Mouse (Mus musculus): ENCODE measurements around the gene Nxph4. TPM values are rescaled to one million over a fixed set of nuclear protein-coding genes. Genes with fewer than 3 reads are reported as not detected.

Gene Nxph4
- polyA plus RNA-seq, 1 experiment from 2014 or later, result 23.6 TPM

Other genes starting within 250 kb of the Nxph4 start
- 12.3 and 16.3 TPM in 2 replicates for gene Mbd6, start 245.5 kb downstream of the Nxph4 start, polyA plus RNA-seq (2014; fragmentation: Nextera tagmentation; extraction: Ambion mirVana)
- gene Mars, start 222.8 kb downstream of the Nxph4 start, polyA plus RNA-seq (2014; fragmentation: Nextera tagmentation; extraction: Ambion mirVana), result 185 and 187 TPM in 2 replicates
- gene Arhgap9, start 212.6 kb downstream of the Nxph4 start, polyA plus RNA-seq (2014; fragmentation: Nextera tagmentation; extraction: Ambion mirVana), result 1.1 and 1.4 TPM in 2 replicates
- 3.1 and 4.1 TPM in 2 replicates for gene Gli1, start 192.6 kb downstream of the Nxph4 start, polyA plus RNA-seq (2014; fragmentation: Nextera tagmentation; extraction: Ambion mirVana)
- not detected in 2 replicates for gene Inhbe, start 180.1 kb downstream of the Nxph4 start, polyA plus RNA-seq (2014; fragmentation: Nextera tagmentation; extraction: Ambion mirVana)
- gene Inhbc, start 164.1 kb downstream of the Nxph4 start, polyA plus RNA-seq (2014; fragmentation: Nextera tagmentation; extraction: Ambion mirVana), result not detected in 2 replicates
- 27.0 and 27.7 TPM in 2 replicates for gene R3hdm2, start 154.2 kb downstream of the Nxph4 start, polyA plus RNA-seq (2014; fragmentation: Nextera tagmentation; extraction: Ambion mirVana)
- gene Stac3, start 32.9 kb downstream of the Nxph4 start, polyA plus RNA-seq (2014; fragmentation: Nextera tagmentation; extraction: Ambion mirVana), result 0.10 and 0.14 TPM in 2 replicates
- 3.6 and 5.7 TPM in 2 replicates for gene Ndufa4l2, start 19.6 kb downstream of the Nxph4 start, polyA plus RNA-seq (2014; fragmentation: Nextera tagmentation; extraction: Ambion mirVana)
- gene Shmt2, start 12.1 kb downstream of the Nxph4 start, polyA plus RNA-seq (2014; fragmentation: Nextera tagmentation; extraction: Ambion mirVana), result 68.8 and 74.8 TPM in 2 replicates
- 52.2 and 58.8 TPM in 2 replicates for gene Lrp1, start 86.6 kb upstream of the Nxph4 start, polyA plus RNA-seq (2014; fragmentation: Nextera tagmentation; extraction: Ambion mirVana)
- gene Stat6, start 108.4 kb upstream of the Nxph4 start, polyA plus RNA-seq (2014; fragmentation: Nextera tagmentation; extraction: Ambion mirVana), result 5.7 and 6.9 TPM in 2 replicates
- gene Nemp1, start 132.3 kb upstream of the Nxph4 start, polyA plus RNA-seq (2014; fragmentation: Nextera tagmentation; extraction: Ambion mirVana), result 10.0 and 10.9 TPM in 2 replicates
- 2.1 and 2.2 TPM in 2 replicates for gene Nab2, start 134.0 kb upstream of the Nxph4 start, polyA plus RNA-seq (2014; fragmentation: Nextera tagmentation; extraction: Ambion mirVana)
- gene Myo1a, start 170.6 kb upstream of the Nxph4 start, polyA plus RNA-seq (2014; fragmentation: Nextera tagmentation; extraction: Ambion mirVana), result 0.41 and 0.46 TPM in 2 replicates
- not detected in 2 replicates for gene Tac2, start 189.9 kb upstream of the Nxph4 start, polyA plus RNA-seq (2014; fragmentation: Nextera tagmentation; extraction: Ambion mirVana)
- 7.5 and 7.6 TPM in 2 replicates for gene Zbtb39, start 205.0 kb upstream of the Nxph4 start, polyA plus RNA-seq (2014; fragmentation: Nextera tagmentation; extraction: Ambion mirVana)
- 0.21 and 0.30 TPM in 2 replicates for gene Gpr182, start 217.2 kb upstream of the Nxph4 start, polyA plus RNA-seq (2014; fragmentation: Nextera tagmentation; extraction: Ambion mirVana)
- gene Rdh1, start 225.2 kb upstream of the Nxph4 start, polyA plus RNA-seq (2014; fragmentation: Nextera tagmentation; extraction: Ambion mirVana), result not detected in 2 replicates
- not detected in 2 replicates for gene Rdh16f1, start 225.2 kb upstream of the Nxph4 start, polyA plus RNA-seq (2014; fragmentation: Nextera tagmentation; extraction: Ambion mirVana)
- 0.10 and 0.15 TPM in 2 replicates for gene Rdh9, start 241.8 kb upstream of the Nxph4 start, polyA plus RNA-seq (2014; fragmentation: Nextera tagmentation; extraction: Ambion mirVana)

Data from midbrain, embryonic 11.5 days (tissue).